Mouse (Mus musculus) forebrain, embryonic 13.5 days (tissue): ENCODE measurements around the gene Mtln. TPM values are rescaled to one million over a fixed set of nuclear protein-coding genes. Genes with fewer than 3 reads are reported as not detected.

Experiments
- ATAC-seq: fragments of 200-750 bp; cut with Nextera tagmentation; 2 replicates; pipeline ENCODE4 v1.8.0; 2017
- H3K27ac ChIP-seq: fragments of 300-500 bp; sonication (generic); 2 replicates; pipeline ENCODE4 v1.5.1; 2015; ENCODE audit warnings: inconsistent platforms, mild to moderate bottlenecking, moderate library complexity
- H3K27me3 ChIP-seq: fragments of 300-500 bp; sonication (generic); 2 replicates; pipeline ENCODE4 v1.6.1; 2015; ENCODE audit warnings: mild to moderate bottlenecking, inconsistent platforms
- H3K36me3 ChIP-seq: fragments of 300-500 bp; sonication (generic); 2 replicates; pipeline ENCODE4 v1.6.1; 2015; ENCODE audit warnings: mild to moderate bottlenecking, inconsistent platforms; ENCODE audit not compliant: poor library complexity, severe bottlenecking
- H3K4me1 ChIP-seq: fragments of 300-500 bp; sonication (generic); 2 replicates; pipeline ENCODE4 v1.6.1; 2015; ENCODE audit warnings: inconsistent platforms
- H3K4me2 ChIP-seq: fragments of 300-500 bp; sonication (generic); 2 replicates; pipeline ENCODE4 v1.6.1; 2015; ENCODE audit warnings: inconsistent platforms, mild to moderate bottlenecking, moderate library complexity
- H3K4me3 ChIP-seq: fragments of 300-500 bp; sonication (generic); 2 replicates; pipeline ENCODE4 v1.5.1; 2015; ENCODE audit warnings: mild to moderate bottlenecking, inconsistent platforms
- H3K9ac ChIP-seq: fragments of 300-500 bp; sonication (generic); 2 replicates; pipeline ENCODE4 v1.6.1; 2015; ENCODE audit warnings: mild to moderate bottlenecking, inconsistent platforms
- H3K9me3 ChIP-seq: fragments of 300-500 bp; sonication (generic); replicated peaks from 2 replicates; pipeline ENCODE4 v1.6.1; 2016; ENCODE audit warnings: inconsistent platforms
- WGBS: fragments of 180-500 bp; shearing (Covaris S2); methylation state at CpG from one replicate; pipeline ENCODE4 v1.1.7; 2015; 5-methylcytosine and 5-hydroxymethylcytosine counted together
- polyA plus RNA-seq: library from polyadenylated mRNA; unstranded; fragments of >200 nt; fragmentation: Nextera tagmentation; extraction: Ambion mirVana; gene quantifications from 2 replicates; pipeline ENCODE4 v1.2.1, GENCODE M21; 2015

Gene Mtln
- polyA plus RNA-seq, result 35.1 and 35.7 TPM in 2 replicates

DNA sequence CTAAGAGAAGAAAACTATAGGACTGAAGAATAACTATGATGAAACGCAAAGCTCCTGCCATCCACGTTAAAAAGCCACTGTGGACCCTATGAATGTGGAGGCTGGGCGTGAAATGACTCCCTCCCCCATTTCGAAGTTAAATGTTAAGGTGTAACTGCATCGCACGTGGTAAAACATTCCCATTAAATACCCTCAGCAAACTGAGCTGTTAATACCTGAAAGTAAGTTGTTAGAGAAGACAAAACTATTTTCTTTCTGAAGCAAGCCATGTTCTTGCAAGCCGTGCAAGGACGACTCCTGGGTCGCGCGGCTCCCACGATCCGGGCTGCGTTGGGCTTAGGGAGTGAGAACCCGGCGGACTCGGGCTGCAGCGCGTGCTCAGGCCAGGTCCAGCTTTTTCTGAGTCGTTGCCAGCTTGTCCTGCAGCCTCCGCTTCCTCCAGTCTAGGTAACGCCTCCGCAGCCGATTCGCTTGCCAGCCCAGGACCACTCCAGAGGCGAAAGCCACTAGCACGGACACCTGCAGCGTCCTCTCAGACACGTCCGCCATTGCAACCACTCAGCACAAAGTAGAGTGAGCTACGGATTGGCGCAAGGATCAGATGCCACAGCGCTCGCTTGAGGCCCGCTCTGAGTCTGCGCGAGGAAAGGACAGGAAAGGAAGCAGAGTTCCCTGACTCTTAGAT, at the start of gene Mtln:
Gene Mtln (minus strand): TSS at position 570 of the 685 bp plus-strand sequence.
- Histone ChIP-seq H3K9ac (peak within 1 kb of the TSS; percentile 82), H3K27ac (peak within 1 kb of the TSS; percentile 85), H3K36me3 (no peaks in the 10 kb centered on the region), H3K27me3 (no peaks in the 10 kb centered on the region), H3K9me3 (no peaks in the 10 kb centered on the region), H3K4me1 (peaks cover 32% of the 10 kb centered on the region), H3K4me2 (peak within 1 kb of the TSS; percentile 70), H3K4me3 (peak within 1 kb of the TSS; percentile 80)
- WGBS, result 2% methylated on average over 37 of the region's 37 CpGs
- ATAC-seq, result peak; percentile 95

DNA sequence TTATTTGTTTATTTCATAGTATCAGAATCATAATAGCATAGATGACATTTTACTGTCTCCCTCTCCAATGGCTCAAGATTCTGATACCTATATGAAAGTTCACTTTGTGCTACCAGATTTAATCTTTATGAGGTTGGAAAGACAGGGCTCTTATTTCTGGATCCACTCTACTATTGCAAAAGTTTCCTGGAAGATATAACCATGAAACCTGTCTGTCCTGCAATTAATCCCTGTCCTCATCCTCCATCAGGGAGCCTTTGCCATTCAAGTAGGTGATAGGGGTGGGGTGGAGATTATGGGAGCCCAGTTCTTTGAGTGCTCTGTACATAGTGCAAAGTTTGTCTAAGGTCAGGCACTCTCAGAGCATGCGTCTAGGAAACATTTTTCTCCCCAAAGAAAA, 49.1 kb upstream of the Mtln start:
- 83% methylated on average over 1 of the region's 1 CpGs for WGBS
- H3K36me3 ChIP-seq, result no peaks in the 10 kb centered on the region
- H3K27ac ChIP-seq, result no peak overlapping the region
- peaks cover 36% of the 10 kb centered on the region for H3K27me3 ChIP-seq
- H3K4me3 ChIP-seq, result no peak overlapping the region
- no peak for ATAC-seq
- H3K4me2 ChIP-seq, result no peak overlapping the region
- no peaks in the 10 kb centered on the region for H3K4me1 ChIP-seq
- H3K9me3 ChIP-seq, result no peaks in the 10 kb centered on the region
- no peak overlapping the region for H3K9ac ChIP-seq

DNA sequence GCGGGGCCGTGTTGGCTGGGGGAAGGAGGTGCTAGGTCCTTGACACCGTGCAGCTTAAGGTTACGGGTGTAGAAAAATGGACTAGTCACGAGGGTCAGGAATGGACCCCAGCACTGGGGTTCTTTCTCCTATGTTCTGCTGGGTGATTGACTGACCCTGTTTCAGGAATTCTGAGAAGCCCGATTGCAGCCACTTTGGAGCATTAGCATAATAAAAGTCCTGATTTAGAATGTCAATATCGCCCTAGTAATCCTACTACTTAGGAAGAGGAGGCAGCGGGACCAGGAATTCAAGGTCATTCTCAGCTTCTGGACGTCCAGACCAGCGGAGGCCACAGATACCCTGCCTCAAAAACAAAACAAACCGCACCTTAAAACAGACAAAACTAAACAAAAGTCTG, 47.1 kb upstream of the Mtln start:
- H3K27me3 ChIP-seq, result peaks cover 38% of the 10 kb centered on the region
- no peak for ATAC-seq
- no peaks in the 10 kb centered on the region for H3K36me3 ChIP-seq
- no peak overlapping the region for H3K27ac ChIP-seq
- no peaks in the 10 kb centered on the region for H3K9me3 ChIP-seq
- 12% methylated on average over 11 of the region's 11 CpGs for WGBS
- no peaks in the 10 kb centered on the region for H3K4me1 ChIP-seq
- H3K4me2 ChIP-seq, result no peak overlapping the region
- H3K4me3 ChIP-seq, result no peak overlapping the region
- no peak overlapping the region for H3K9ac ChIP-seq

DNA sequence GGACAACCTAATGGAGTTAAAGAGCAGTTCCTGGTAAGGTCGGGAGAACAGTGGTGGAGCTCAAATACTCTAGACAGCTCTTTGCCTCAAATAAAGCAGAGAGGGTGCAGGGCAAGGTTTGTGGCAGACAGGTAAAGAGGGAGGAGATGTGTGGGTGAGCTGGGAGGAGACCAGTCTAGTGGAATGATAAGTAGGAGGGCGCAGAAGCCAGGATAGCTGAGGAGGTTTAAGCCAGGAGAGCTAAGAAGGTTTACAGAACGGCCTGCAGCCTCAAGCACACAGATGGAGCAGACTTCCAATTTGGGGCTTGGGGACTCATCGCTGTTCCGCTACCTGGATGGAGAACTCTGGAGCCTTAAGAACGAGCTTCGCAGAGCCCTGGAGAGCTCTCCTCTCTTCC, 46.3 kb upstream of the Mtln start, which contains the start of gene Acoxl:
Gene Acoxl (plus strand): TSS at position 301 of the 400 bp plus-strand sequence.
- Histone ChIP-seq H3K27me3 (peaks cover 41% of the 10 kb centered on the region), H3K4me1 (no peaks in the 10 kb centered on the region), H3K4me2 (no peak within 1 kb of the TSS), H3K27ac (no peak within 1 kb of the TSS), H3K4me3 (no peak within 1 kb of the TSS), H3K9me3 (no peaks in the 10 kb centered on the region), H3K9ac (no peak within 1 kb of the TSS), H3K36me3 (no peaks in the 10 kb centered on the region)
- ATAC-seq, result no peak
- WGBS, result 66% methylated on average over 7 of the region's 7 CpGs

DNA sequence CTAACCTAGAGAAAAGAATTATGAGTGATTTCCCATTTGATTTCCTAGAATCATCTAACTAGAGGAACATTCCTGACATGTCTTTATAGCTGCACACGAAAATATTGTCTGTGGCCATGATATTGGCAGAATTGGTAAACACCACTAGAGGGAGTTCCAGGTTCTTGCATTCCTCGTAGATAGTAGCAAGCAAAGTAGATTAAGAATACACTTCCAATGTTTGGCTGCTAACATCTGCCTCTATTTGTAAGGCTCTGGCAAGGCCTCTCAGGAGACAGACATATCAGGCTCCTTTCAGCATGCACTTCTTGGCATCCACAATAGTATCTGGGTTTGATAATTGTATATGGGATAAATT, 40.5 kb upstream of the Mtln start:
- no peaks in the 10 kb centered on the region for H3K36me3 ChIP-seq
- ATAC-seq, result no peak
- 18% methylated on average over 2 of the region's 2 CpGs for WGBS

DNA sequence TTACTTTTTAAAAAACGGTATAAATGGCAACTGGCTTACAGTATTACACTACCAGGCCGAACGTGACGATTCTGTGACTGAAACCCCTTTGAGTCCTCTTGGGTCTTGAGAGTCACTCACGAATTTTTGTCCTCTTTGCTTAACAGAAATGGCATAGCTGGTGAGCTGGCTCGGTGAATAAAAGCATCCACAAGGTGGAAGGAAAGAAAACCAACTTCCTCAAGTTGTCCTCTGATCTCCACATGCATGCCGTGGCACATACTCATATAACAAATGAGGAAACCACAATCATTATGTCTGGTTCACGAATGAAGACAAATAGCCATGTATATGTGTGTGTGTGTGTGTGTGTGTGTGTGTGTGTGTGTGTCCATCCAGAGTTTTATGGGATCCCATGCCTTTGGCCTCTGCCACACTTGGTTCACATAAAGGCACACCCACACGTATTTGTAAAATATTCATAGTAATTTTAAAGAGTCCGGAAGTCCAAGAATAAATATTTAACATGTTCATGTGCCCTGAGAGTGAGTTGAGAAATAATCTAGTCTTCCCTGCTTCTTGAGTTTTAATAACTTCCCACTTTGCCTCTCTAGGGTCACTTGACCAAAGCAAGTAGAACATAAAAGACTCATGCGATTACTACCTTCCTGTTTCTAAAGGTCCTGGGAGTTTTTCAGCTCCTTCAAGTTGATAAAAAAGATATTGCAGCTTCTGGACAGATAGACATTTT, 40.0 kb upstream of the Mtln start:
- H3K4me1 ChIP-seq, result peaks cover 13% of the 10 kb centered on the region
- H3K36me3 ChIP-seq, result peaks cover under 1% of the 10 kb centered on the region; the same call in 1 of the 2 replicates
- no peaks in the 10 kb centered on the region for H3K9me3 ChIP-seq
- H3K27me3 ChIP-seq, result 0 out of 2 replicates have a peak, but pooled peaks cover 9% of the 10 kb centered on the region
- H3K27ac ChIP-seq, result no peak overlapping the region
- peak overlapping the region; percentile 78 for H3K4me2 ChIP-seq
- 40% methylated on average over 11 of the region's 11 CpGs for WGBS
- peak overlapping the region; percentile 43 for H3K9ac ChIP-seq
- peak overlapping the region; percentile 68 for H3K4me3 ChIP-seq
- 0 out of 2 replicates have a peak, but pooled peaks have one; percentile 6 for ATAC-seq

More for the DNA sequence above, 40.5 kb upstream of the Mtln start:
- peaks cover 13% of the 10 kb centered on the region for H3K4me1 ChIP-seq
- no peak overlapping the region for H3K27ac ChIP-seq
- H3K4me2 ChIP-seq, result no peak overlapping the region
- H3K9ac ChIP-seq, result no peak overlapping the region
- no peak overlapping the region for H3K4me3 ChIP-seq
- 0 out of 2 replicates have a peak, but pooled peaks cover 13% of the 10 kb centered on the region for H3K27me3 ChIP-seq
- no peaks in the 10 kb centered on the region for H3K9me3 ChIP-seq

DNA sequence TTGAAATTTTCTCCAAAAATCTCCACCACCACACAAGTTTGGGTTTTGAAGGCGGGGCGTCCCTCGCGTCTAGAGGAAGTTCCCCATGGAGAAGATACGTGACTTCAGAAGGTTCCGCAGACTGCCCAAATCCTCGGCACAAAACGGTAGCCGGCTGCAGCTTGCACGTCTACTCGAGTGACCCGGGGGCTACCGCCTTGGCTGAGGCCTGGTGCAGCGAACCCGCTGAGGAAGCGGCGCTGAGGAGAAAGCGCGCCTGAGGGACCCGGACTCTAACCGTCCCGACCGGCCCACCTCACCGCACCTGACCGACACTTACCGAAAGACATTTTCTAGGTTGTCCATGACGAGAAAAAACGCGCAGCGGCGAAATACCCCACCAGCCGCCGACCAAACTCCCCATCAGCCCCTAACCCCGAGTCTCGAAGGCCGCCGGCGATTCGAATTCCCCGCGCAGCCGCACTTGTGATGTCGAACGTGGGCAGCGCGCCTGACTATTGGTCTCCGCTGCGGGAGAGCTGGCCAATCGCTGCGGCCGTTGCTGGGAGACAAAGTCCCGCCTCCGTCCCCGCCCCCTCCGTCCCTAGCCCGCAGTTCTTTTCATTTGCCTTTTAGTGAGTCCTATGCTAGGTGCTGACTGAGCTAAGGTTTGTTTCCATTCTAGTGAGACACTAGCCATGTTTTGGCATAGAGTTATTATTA, 39.3 kb upstream of the Mtln start, which contains the start of gene Bub1:
Gene Bub1 (minus strand): TSS at position 465 of the 702 bp plus-strand sequence.
- WGBS, result under 1% methylated on average over 56 of the region's 56 CpGs
- H3K9ac ChIP-seq, result peak within 1 kb of the TSS; percentile 65
- peak; percentile 99 for ATAC-seq
- H3K27ac ChIP-seq, result no peak within 1 kb of the TSS
- H3K9me3 ChIP-seq, result no peaks in the 10 kb centered on the region
- H3K4me1 ChIP-seq, result peaks cover 13% of the 10 kb centered on the region
- 0 out of 2 replicates have a peak, but pooled peaks cover 4% of the 10 kb centered on the region for H3K27me3 ChIP-seq
- H3K4me2 ChIP-seq, result peak within 1 kb of the TSS; percentile 78
- peak within 1 kb of the TSS; percentile 68 for H3K4me3 ChIP-seq
- H3K36me3 ChIP-seq, result peaks cover 5% of the 10 kb centered on the region; the same call in 1 of the 2 replicates

DNA sequence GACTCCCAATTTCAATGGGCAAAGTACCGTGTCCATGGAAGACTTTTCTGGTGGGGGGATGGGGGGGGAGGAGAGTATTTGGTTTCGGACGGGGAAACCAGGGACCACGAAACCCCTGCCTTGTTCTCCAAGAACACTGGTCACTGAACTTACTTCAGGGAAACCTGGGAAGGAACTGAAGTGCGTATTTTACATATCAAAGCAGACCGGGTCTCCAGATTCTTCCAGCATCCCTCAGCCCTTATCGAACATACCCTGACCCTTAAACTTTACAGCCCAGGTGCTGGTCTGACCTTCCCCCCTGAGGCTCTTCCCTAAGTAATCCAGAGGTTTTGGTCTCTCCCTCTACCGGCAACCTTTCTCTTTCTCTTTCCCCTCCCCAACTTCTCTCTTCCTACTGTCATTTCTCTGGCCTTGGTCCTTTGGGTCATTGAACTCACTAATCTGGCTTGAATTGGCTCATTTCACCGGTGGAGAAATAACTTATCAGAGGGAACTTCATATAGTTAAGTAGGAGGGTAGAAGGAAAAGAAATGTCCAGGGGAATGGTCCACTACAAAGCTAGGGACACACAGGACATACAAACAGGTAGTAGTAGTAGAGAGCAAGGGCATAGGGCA, 2.5 kb downstream of the Mtln start:
- Histone ChIP-seq H3K27ac (no peak overlapping the region), H3K9ac (peak overlapping the region; percentile 82), H3K9me3 (no peaks in the 10 kb centered on the region), H3K36me3 (no peaks in the 10 kb centered on the region), H3K27me3 (no peaks in the 10 kb centered on the region), H3K4me2 (peak overlapping the region; percentile 70), H3K4me1 (peaks cover 32% of the 10 kb centered on the region), H3K4me3 (peak overlapping the region; percentile 76)
- 16% methylated on average over 9 of the region's 9 CpGs for WGBS
- ATAC-seq, result no peak

DNA sequence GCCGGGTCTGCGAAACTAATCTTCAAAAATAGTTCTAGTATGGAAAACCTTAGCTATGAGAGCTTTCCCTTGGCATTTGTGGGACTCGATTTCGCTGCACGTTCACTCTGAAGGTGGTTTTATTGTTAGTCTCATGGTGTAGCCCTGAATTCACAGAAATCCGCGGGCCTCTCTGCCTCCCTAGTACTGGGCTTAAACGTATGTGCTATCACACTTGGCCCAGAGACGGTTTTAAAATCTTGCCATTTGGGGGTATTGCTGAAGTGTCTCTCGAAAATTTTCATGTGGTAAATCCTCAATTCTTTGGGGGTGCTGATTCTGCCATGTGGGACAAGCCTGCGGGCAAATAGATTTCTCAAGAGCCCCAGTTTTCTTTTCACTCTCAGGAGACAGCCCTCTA, 3.1 kb downstream of the Mtln start:
- H3K4me1 ChIP-seq, result peaks cover 32% of the 10 kb centered on the region
- ATAC-seq, result no peak
- H3K9ac ChIP-seq, result peak overlapping the region; percentile 82
- no peaks in the 10 kb centered on the region for H3K36me3 ChIP-seq
- H3K9me3 ChIP-seq, result no peaks in the 10 kb centered on the region
- H3K27ac ChIP-seq, result peak overlapping the region; percentile 54; the same call in 1 of the 2 replicates
- peak overlapping the region; percentile 76 for H3K4me3 ChIP-seq
- peak overlapping the region; percentile 70 for H3K4me2 ChIP-seq
- no peaks in the 10 kb centered on the region for H3K27me3 ChIP-seq
- 3% methylated on average over 11 of the region's 11 CpGs for WGBS

DNA sequence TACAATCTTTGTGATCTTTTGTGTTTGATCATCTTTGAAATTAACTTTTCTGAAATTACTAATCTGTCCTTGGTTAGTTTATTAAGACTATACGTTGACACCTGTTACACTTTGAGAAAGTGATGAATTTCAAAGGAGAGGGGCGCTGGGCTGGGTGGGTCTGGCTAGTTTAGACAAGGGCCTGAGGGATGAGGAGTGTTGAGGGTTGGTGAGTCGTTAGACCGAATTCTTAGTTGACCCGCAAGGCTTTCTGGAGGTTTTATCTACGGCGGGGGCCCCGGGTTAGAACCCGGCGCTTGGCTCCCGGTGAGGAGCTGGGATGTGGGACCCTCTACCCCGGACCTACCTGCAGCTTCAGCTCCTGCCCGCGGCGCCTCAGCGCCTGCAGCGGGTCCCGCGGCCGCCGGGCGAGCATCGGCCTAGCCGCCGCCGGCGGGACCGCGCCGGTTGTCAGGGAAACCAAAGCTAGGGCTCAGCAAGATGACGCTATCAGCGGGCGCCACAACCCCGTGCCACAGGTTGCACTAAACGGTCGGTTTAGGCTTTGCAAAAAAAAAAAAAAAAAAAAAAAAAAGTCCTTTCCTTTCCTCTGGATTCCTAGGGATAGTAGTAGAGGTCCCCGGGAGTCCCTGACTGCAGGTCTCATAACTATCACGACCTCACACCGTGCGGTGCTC, 3.7 kb downstream of the Mtln start, which contains the start of gene Nphp1:
Gene Nphp1 (minus strand): TSS at position 458 of the 677 bp plus-strand sequence.
- Histone ChIP-seq H3K9ac (peak within 1 kb of the TSS; percentile 82), H3K36me3 (no peaks in the 10 kb centered on the region), H3K4me1 (peaks cover 32% of the 10 kb centered on the region), H3K9me3 (no peaks in the 10 kb centered on the region), H3K4me3 (peak within 1 kb of the TSS; percentile 76), H3K27ac (peak within 1 kb of the TSS; percentile 61), H3K27me3 (no peaks in the 10 kb centered on the region), H3K4me2 (peak within 1 kb of the TSS; percentile 70)
- ATAC-seq, result peak; percentile 81
- under 1% methylated on average over 40 of the region's 40 CpGs for WGBS

DNA sequence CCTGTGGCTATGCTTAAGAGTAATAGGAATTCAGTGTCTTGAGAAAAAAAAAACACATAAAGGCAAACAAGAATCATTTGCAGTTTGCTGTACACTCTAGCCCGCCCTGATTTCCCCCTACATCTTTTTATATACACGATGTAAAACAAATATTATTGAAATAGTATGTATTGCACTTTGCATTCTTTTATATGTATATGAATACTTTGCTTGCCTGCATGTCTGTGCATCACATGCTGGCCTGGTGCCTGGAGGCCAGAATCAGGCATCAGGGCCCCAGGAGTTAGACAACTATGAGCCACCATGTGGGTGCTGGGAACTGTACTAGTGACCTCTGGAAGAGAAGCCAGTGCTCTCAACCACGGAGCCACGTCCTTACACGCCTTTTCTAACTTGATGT, 5.1 kb downstream of the Mtln start:
- ATAC-seq, result no peak
- Histone ChIP-seq H3K4me2 (no peak overlapping the region), H3K27me3 (no peaks in the 10 kb centered on the region), H3K27ac (no peak overlapping the region), H3K9ac (no peak overlapping the region), H3K4me1 (peaks cover 32% of the 10 kb centered on the region), H3K9me3 (no peaks in the 10 kb centered on the region), H3K36me3 (no peaks in the 10 kb centered on the region), H3K4me3 (no peak overlapping the region)
- 92% methylated on average over 5 of the region's 5 CpGs for WGBS
